Mouse (Mus musculus) small intestine, adult 2 months (tissue): ENCODE data around the gene Kcnk12. TPM values are rescaled to one million over a fixed set of nuclear protein-coding genes. Genes with fewer than 3 reads are reported as not detected.

Experiments
- H3K27ac ChIP-seq: fragments of 200-500 bp; 2 replicates; pipeline ENCODE4 v1.5.1; 2012; ENCODE audit warnings: low read depth, low read length, control low read depth, inconsistent platforms; ENCODE audit not compliant: insufficient read depth
- H3K27me3 ChIP-seq: fragments of 200-500 bp; 2 replicates; pipeline ENCODE4 v1.6.1; 2012; ENCODE audit warnings: mild to moderate bottlenecking, moderate library complexity, low read length, inconsistent platforms; ENCODE audit not compliant: control insufficient read depth, insufficient read depth
- H3K36me3 ChIP-seq: fragments of 200-500 bp; 2 replicates; pipeline ENCODE4 v1.6.1; 2012; ENCODE audit warnings: mild to moderate bottlenecking, low read length, control low read depth, inconsistent platforms; ENCODE audit not compliant: control insufficient read depth, insufficient read depth
- H3K4me1 ChIP-seq: fragments of 200-500 bp; 2 replicates; pipeline ENCODE4 v1.6.1; 2012; ENCODE audit warnings: low read length, inconsistent platforms, mixed read lengths; ENCODE audit not compliant: control insufficient read depth, insufficient read depth, insufficient read length
- H3K4me3 ChIP-seq: fragments of 200-500 bp; 2 replicates; pipeline ENCODE4 v1.5.1; 2012; ENCODE audit warnings: low read depth, mild to moderate bottlenecking, control low read depth, inconsistent platforms, low read length, moderate library complexity
- CTCF ChIP-seq: fragments of 200-500 bp; IDR thresholded peaks from 2 replicates; pipeline ENCODE4 v1.5.1; 2012; ENCODE audit warnings: low read depth, mild to moderate bottlenecking, control low read depth, inconsistent platforms, low read length, moderate library complexity, mixed read lengths; ENCODE audit not compliant: insufficient replicate concordance, insufficient read length; ENCODE audit errors: extremely low read depth
- POLR2A ChIP-seq: fragments of 200-500 bp; IDR thresholded peaks from 2 replicates; pipeline ENCODE4 v1.6.1; 2012; ENCODE audit warnings: low read depth, mild to moderate bottlenecking, control low read depth, inconsistent platforms, low read length, moderate library complexity
- WGBS: fragments of 180-500 bp; shearing (Covaris S2); methylation state at CpG from one replicate; pipeline ENCODE4 v1.1.7; 2018; 5-methylcytosine and 5-hydroxymethylcytosine counted together
- polyA plus RNA-seq: library from polyadenylated mRNA; depleted of rRNA; stranded (reverse); fragments of >200 nt; gene quantifications from 2 replicates; pipeline ENCODE4 v1.2.3, GENCODE M21; 2012

Kcnk12 gene
- polyA plus RNA-seq, 1 experiment, result 0.33 TPM

- Histone ChIP-seq H3K27me3 (peaks cover 39% of the 10 kb centered on the region), H3K4me3 (no peak overlapping the region), H3K36me3 (no peaks in the 10 kb centered on the region), H3K4me1 (peaks cover 2% of the 10 kb centered on the region; the same call in 1 of the 2 replicates), H3K27ac (no peak overlapping the region)
- no peak for TF ChIP-seq POLR2A
- TF ChIP-seq CTCF, result no peak
- WGBS, result 77% methylated on average over 5 of the region's 5 CpGs
Observed at GRCm38 (mm10) chr17:87794801-87795200, 3.0 kb downstream of the Kcnk12 start.

GRCm38 (mm10) chr17:87793331-87793730, 4.5 kb downstream of the Kcnk12 start:
- H3K27ac ChIP-seq, result no peak overlapping the region
- H3K4me1 ChIP-seq, result peaks cover 2% of the 10 kb centered on the region; the same call in 1 of the 2 replicates
- no peak for TF ChIP-seq CTCF
- no peak for TF ChIP-seq POLR2A
- H3K27me3 ChIP-seq, result peaks cover 25% of the 10 kb centered on the region
- WGBS, result 25% methylated on average over 5 of the region's 5 CpGs
- H3K36me3 ChIP-seq, result no peaks in the 10 kb centered on the region
- H3K4me3 ChIP-seq, result no peak overlapping the region

- peaks cover 21% of the 10 kb centered on the region for H3K27me3 ChIP-seq
- no peak for TF ChIP-seq POLR2A
- TF ChIP-seq CTCF, result no peak
Observed at GRCm38 (mm10) chr17:87792623-87793315, 5.0 kb downstream of the Kcnk12 start.

GRCm38 (mm10) chr17:87791517-87792098, 6.2 kb downstream of the Kcnk12 start:
- WGBS, result 64% methylated on average over 7 of the region's 7 CpGs
- no peak for TF ChIP-seq POLR2A
- no peak for TF ChIP-seq CTCF
- Histone ChIP-seq H3K4me3 (no peak overlapping the region), H3K36me3 (no peaks in the 10 kb centered on the region), H3K27me3 (peaks cover 9% of the 10 kb centered on the region), H3K27ac (no peak overlapping the region), H3K4me1 (no peaks in the 10 kb centered on the region)

More at GRCm38 (mm10) chr17:87792623-87793315, 5.0 kb downstream of the Kcnk12 start:
- no peaks in the 10 kb centered on the region for H3K36me3 ChIP-seq
- 56% methylated on average over 12 of the region's 12 CpGs for WGBS
- H3K27ac ChIP-seq, result no peak overlapping the region
- H3K4me1 ChIP-seq, result 0 out of 2 replicates have a peak, but pooled peaks cover 2% of the 10 kb centered on the region
- H3K4me3 ChIP-seq, result no peak overlapping the region

GRCm38 (mm10) chr17:87790661-87791060, 7.1 kb downstream of the Kcnk12 start:
- Histone ChIP-seq H3K27me3 (no peaks in the 10 kb centered on the region), H3K27ac (no peak overlapping the region), H3K4me1 (no peaks in the 10 kb centered on the region), H3K36me3 (no peaks in the 10 kb centered on the region), H3K4me3 (no peak overlapping the region)
- no peak for TF ChIP-seq CTCF
- no peak for TF ChIP-seq POLR2A
- WGBS, result 78% methylated on average over 5 of the region's 5 CpGs

- Histone ChIP-seq H3K27ac (no peak overlapping the region), H3K4me3 (no peak overlapping the region), H3K4me1 (no peaks in the 10 kb centered on the region), H3K36me3 (no peaks in the 10 kb centered on the region), H3K27me3 (no peaks in the 10 kb centered on the region)
- 61% methylated on average over 6 of the region's 6 CpGs for WGBS
- TF ChIP-seq POLR2A, result no peak
- no peak for TF ChIP-seq CTCF
Observed at GRCm38 (mm10) chr17:87788216-87788615, 9.6 kb downstream of the Kcnk12 start.

- TF ChIP-seq CTCF (no peak), POLR2A (no peak)
- no peaks in the 10 kb centered on the region for H3K4me1 ChIP-seq
- 82% methylated on average over 4 of the region's 4 CpGs for WGBS
- no peak overlapping the region for H3K27ac ChIP-seq
- no peaks in the 10 kb centered on the region for H3K36me3 ChIP-seq
- no peaks in the 10 kb centered on the region for H3K27me3 ChIP-seq
- no peak overlapping the region for H3K4me3 ChIP-seq
Observed at GRCm38 (mm10) chr17:87787711-87788110, 10.1 kb downstream of the Kcnk12 start.
